Mouse (Mus musculus) liver, embryonic 12.5 days (tissue): ENCODE measurements around the gene Cdr1. TPM values are rescaled to one million over a fixed set of nuclear protein-coding genes. Genes with fewer than 3 reads are reported as not detected.

Experiments used
- ATAC-seq: fragments of 200-750 bp; cut with Nextera tagmentation; 2 replicates; pipeline ENCODE4 v1.8.0; 2017; ENCODE audit warnings: moderate number of reproducible peaks, mild to moderate bottlenecking, moderate library complexity
- H3K27ac ChIP-seq: fragments of 300-500 bp; sonication (generic); 2 replicates; pipeline ENCODE4 v1.5.1; 2016; ENCODE audit warnings: mild to moderate bottlenecking
- H3K27me3 ChIP-seq: fragments of 300-500 bp; sonication (generic); replicated peaks from 2 replicates; pipeline ENCODE4 v1.6.1; 2016; ENCODE audit warnings: mild to moderate bottlenecking, moderate library complexity
- H3K36me3 ChIP-seq: fragments of 300-500 bp; sonication (generic); 2 replicates; pipeline ENCODE4 v1.6.1; 2016; ENCODE audit warnings: mild to moderate bottlenecking, moderate library complexity
- H3K4me1 ChIP-seq: fragments of 300-500 bp; sonication (generic); 2 replicates; pipeline ENCODE4 v1.6.1; 2016
- H3K4me2 ChIP-seq: fragments of 300-500 bp; sonication (generic); 2 replicates; pipeline ENCODE4 v1.6.1; 2016; ENCODE audit warnings: mild to moderate bottlenecking, moderate library complexity
- H3K4me3 ChIP-seq: fragments of 300-500 bp; sonication (generic); 2 replicates; pipeline ENCODE4 v1.5.1; 2016; ENCODE audit warnings: mild to moderate bottlenecking, moderate library complexity
- H3K9ac ChIP-seq: fragments of 300-500 bp; sonication (generic); 2 replicates; pipeline ENCODE4 v1.6.1; 2016; ENCODE audit warnings: mild to moderate bottlenecking, moderate library complexity
- H3K9me3 ChIP-seq: fragments of 300-500 bp; sonication (generic); replicated peaks from 2 replicates; pipeline ENCODE4 v1.6.1; 2016; ENCODE audit warnings: mild to moderate bottlenecking, moderate library complexity
- WGBS: fragments of 180-500 bp; shearing (Covaris S2); methylation state at CpG from one replicate; pipeline ENCODE4 v1.1.7; 2016; ENCODE audit not compliant: insufficient replicate concordance; 5-methylcytosine and 5-hydroxymethylcytosine counted together
- microRNA-seq: library from miRNA; unstranded; fragments of <30 nt; microRNA quantifications from one replicate; pipeline ENCODE4, GENCODE M21; 2017
- polyA plus RNA-seq: library from polyadenylated mRNA; unstranded; fragments of >200 nt; fragmentation: Nextera tagmentation; extraction: Ambion mirVana; gene quantifications from 2 replicates; pipeline ENCODE4 v1.2.1, GENCODE M21; 2016

The Cdr1 gene
- polyA plus RNA-seq, result not detected in 2 replicates

- Histone ChIP-seq H3K4me1 (no peaks in the 10 kb centered on the region), H3K9me3 (peaks cover 24% of the 10 kb centered on the region), H3K4me2 (no peak within 1 kb of the TSS), H3K27ac (no peak within 1 kb of the TSS), H3K36me3 (no peaks in the 10 kb centered on the region), H3K9ac (no peak within 1 kb of the TSS), H3K27me3 (no peaks in the 10 kb centered on the region), H3K4me3 (no peak within 1 kb of the TSS)
- WGBS, result 83% methylated on average over 6 of the region's 6 CpGs
- ATAC-seq, result no peak
Measured at GRCm38 (mm10) chrX:61185458-61185857, at the start of gene Cdr1. Gene Cdr1 (minus strand): TSS chrX:61185558.

GRCm38 (mm10) chrX:61185869-61186268 is 511 bp upstream of the Cdr1 start:
- no peak overlapping the region for H3K9ac ChIP-seq
- H3K4me2 ChIP-seq, result no peak overlapping the region
- 92% methylated on average over 6 of the region's 6 CpGs for WGBS
- no peak overlapping the region for H3K4me3 ChIP-seq
- H3K27me3 ChIP-seq, result no peaks in the 10 kb centered on the region
- H3K4me1 ChIP-seq, result no peaks in the 10 kb centered on the region
- H3K36me3 ChIP-seq, result no peaks in the 10 kb centered on the region
- ATAC-seq, result no peak
- H3K9me3 ChIP-seq, result peaks cover 24% of the 10 kb centered on the region
- no peak overlapping the region for H3K27ac ChIP-seq

DNA sequence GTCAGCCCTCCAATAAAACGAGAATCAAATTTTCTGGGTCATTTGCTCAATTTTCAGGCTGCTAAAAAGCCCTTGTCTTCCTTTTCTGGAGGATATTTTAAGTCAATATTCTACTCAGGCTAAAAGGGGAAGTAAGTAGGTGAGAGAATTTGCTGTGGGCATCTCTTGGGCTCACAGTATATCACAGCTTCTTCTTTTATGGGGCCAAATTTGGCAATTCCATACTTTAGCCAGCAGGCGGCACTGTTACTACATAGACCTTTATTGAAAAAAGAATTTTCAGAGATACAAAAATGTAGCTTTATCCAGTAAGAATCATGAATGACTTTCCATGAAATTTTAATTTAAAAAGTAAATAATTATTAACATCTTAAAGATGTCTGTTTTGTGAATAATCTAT is 18.8 kb downstream of the Cdr1 start:
- Histone ChIP-seq H3K4me3 (no peak overlapping the region), H3K27ac (no peak overlapping the region), H3K4me1 (no peaks in the 10 kb centered on the region), H3K9ac (no peak overlapping the region), H3K9me3 (no peaks in the 10 kb centered on the region), H3K4me2 (no peak overlapping the region), H3K27me3 (no peaks in the 10 kb centered on the region), H3K36me3 (no peaks in the 10 kb centered on the region)
- WGBS, result 26% methylated on average over 2 of the region's 2 CpGs
- ATAC-seq, result no peak

DNA sequence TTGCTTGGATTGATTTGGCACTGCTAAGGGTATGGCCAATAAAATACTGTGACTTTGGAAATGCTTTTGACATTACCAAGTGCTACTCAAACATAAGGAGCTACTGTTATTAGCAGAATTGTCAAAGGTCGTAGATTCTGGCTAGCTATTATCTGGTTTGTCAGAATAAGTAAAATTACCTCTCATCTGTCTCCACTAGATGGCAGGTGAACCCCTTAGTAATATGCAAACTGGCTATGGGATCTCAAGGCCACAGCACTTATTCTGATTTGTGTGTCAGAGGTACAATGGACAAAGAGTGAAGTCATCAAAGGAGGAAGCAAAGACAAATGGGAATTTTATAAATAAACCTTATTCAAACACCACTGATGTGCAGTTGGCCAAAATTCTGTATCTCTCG is 24.1 kb downstream of the Cdr1 start:
- H3K9ac ChIP-seq, result no peak overlapping the region
- H3K4me2 ChIP-seq, result no peak overlapping the region
- H3K9me3 ChIP-seq, result no peaks in the 10 kb centered on the region
- no peaks in the 10 kb centered on the region for H3K36me3 ChIP-seq
- no peaks in the 10 kb centered on the region for H3K27me3 ChIP-seq
- ATAC-seq, result no peak
- WGBS, result 41% methylated on average over 2 of the region's 2 CpGs
- no peak overlapping the region for H3K27ac ChIP-seq
- no peaks in the 10 kb centered on the region for H3K4me1 ChIP-seq
- no peak overlapping the region for H3K4me3 ChIP-seq

DNA sequence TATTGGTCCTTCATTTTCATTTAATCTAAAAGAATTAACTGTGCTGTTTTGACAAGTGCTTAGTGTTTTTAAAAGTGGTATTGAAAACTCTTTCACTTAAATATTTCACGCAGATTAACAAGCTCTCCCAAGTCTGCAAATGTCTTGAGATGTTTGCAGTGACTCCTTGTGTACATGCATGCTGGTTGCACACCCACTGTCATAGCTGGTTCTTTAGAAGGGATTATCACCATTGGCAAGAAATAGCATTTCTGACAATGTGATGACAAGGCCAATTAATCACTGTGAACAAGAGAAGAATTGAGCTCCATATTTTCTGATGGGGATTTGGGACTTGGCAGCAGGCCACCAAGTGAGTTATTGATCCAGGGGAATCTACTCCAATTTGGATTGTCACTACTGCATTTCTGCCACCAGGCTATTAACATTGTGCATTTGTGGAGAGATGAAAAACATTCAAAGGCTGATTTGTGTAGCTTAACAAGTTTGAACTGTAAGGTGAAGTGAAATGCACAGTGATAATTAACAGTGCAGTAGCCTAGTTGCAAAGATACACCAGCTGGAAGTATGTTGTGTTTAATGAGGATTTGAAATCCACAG is 30.6 kb downstream of the Cdr1 start:
- no peak for ATAC-seq
- H3K9ac ChIP-seq, result no peak overlapping the region
- H3K36me3 ChIP-seq, result no peaks in the 10 kb centered on the region
- H3K4me1 ChIP-seq, result no peaks in the 10 kb centered on the region
- H3K4me2 ChIP-seq, result no peak overlapping the region
- no peaks in the 10 kb centered on the region for H3K27me3 ChIP-seq
- no peak overlapping the region for H3K4me3 ChIP-seq
- WGBS, result 92% methylated on average over 1 of the region's 1 CpGs
- no peak overlapping the region for H3K27ac ChIP-seq
- no peaks in the 10 kb centered on the region for H3K9me3 ChIP-seq

- no peaks in the 10 kb centered on the region for H3K27me3 ChIP-seq
- no peaks in the 10 kb centered on the region for H3K36me3 ChIP-seq
- no peak overlapping the region for H3K27ac ChIP-seq
- no peak overlapping the region for H3K4me3 ChIP-seq
- no peak overlapping the region for H3K4me2 ChIP-seq
- no peak for ATAC-seq
- no peaks in the 10 kb centered on the region for H3K4me1 ChIP-seq
- no peak overlapping the region for H3K9ac ChIP-seq
- WGBS, result 59% methylated on average over 3 of the region's 3 CpGs
- no peaks in the 10 kb centered on the region for H3K9me3 ChIP-seq
Measured at GRCm38 (mm10) chrX:61154246-61154645, 31.1 kb downstream of the Cdr1 start.

- 13% methylated on average over 2 of the region's 2 CpGs for WGBS
Measured at GRCm38 (mm10) chrX:61146569-61146968, 38.8 kb downstream of the Cdr1 start.

GRCm38 (mm10) chrX:61145416-61145815 is 39.9 kb downstream of the Cdr1 start:
- Histone ChIP-seq H3K27ac (no peak overlapping the region), H3K27me3 (no peaks in the 10 kb centered on the region), H3K4me2 (no peak overlapping the region), H3K36me3 (no peaks in the 10 kb centered on the region), H3K4me3 (no peak overlapping the region), H3K4me1 (no peaks in the 10 kb centered on the region), H3K9ac (no peak overlapping the region), H3K9me3 (no peaks in the 10 kb centered on the region)
- whole genome bisulfite sequencing, result 65% methylated on average over 2 of the region's 2 CpGs
- no peak for ATAC-seq

More at GRCm38 (mm10) chrX:61146569-61146968, 38.8 kb downstream of the Cdr1 start:
- no peak overlapping the region for H3K4me2 ChIP-seq
- H3K36me3 ChIP-seq, result no peaks in the 10 kb centered on the region
- H3K9ac ChIP-seq, result no peak overlapping the region
- H3K9me3 ChIP-seq, result no peaks in the 10 kb centered on the region
- H3K4me1 ChIP-seq, result no peaks in the 10 kb centered on the region
- H3K27me3 ChIP-seq, result no peaks in the 10 kb centered on the region
- H3K27ac ChIP-seq, result no peak overlapping the region
- no peak for ATAC-seq
- no peak overlapping the region for H3K4me3 ChIP-seq

DNA sequence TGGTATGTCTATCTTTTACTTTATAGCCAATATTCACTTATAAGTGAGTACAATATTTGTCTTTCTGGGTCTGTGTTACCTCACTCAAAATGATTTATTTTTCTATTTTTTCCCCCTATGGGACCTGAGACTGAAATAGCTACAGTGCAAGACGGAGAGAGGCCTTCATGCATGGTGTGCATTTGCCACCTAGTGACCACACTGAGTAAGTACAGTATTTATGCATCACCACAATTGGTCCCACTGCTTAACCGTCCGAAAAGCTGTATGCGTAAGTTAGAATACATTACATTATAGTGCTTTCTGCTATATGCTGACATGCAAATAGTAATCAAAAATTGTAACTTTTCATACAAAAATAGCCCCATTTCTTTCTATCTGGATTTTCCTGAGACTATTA is 50.8 kb downstream of the Cdr1 start:
- H3K27me3 ChIP-seq, result no peaks in the 10 kb centered on the region
- H3K9me3 ChIP-seq, result no peaks in the 10 kb centered on the region
- no peak for ATAC-seq
- no peaks in the 10 kb centered on the region for H3K36me3 ChIP-seq
- H3K4me2 ChIP-seq, result no peak overlapping the region
- no peak overlapping the region for H3K4me3 ChIP-seq
- no peak overlapping the region for H3K9ac ChIP-seq
- H3K27ac ChIP-seq, result no peak overlapping the region
- WGBS, result 71% methylated on average over 4 of the region's 4 CpGs
- no peaks in the 10 kb centered on the region for H3K4me1 ChIP-seq

Small RNAs within 50 kb of the gene (microRNA-seq; reads per million reads assigned to microRNA genes)
- not detected for gene Gm24396
